Mouse (Mus musculus) gastrocnemius, postnatal 4 days (tissue): ENCODE results near the gene Cotl1. TPM values are rescaled to one million over a fixed set of nuclear protein-coding genes. Genes with fewer than 3 reads are reported as not detected.
A peak's percentile ranks its signal among the peaks of the same experiment; 100 is the strongest.

Experiments
- DNase-seq, 2 experiments: peaks; one replicate each; pipeline ENCODE4 v3.0.0; 2021 to 2022; ENCODE audit warnings: low spot score in 2 of 2, mixed read lengths in 2 of 2
- total RNA-seq, 2 experiments: library from RNA; stranded (reverse); gene quantifications; 2 replicates each; pipeline ENCODE4 v1.2.3; 2021

The Cotl1 gene
- total RNA-seq, 2 experiments from 2014 or later = 68.5 to 82.9 TPM

- no peak for DNase-seq
These were observed 50.8 kb downstream of the Cotl1 start for GRCm38 (mm10) chr8:119789581-119789980.

- no peak for DNase-seq
These were observed 51.5 kb downstream of the Cotl1 start for GRCm38 (mm10) chr8:119788607-119789381.

GRCm38 (mm10) chr8:119787341-119787740, 53.0 kb downstream of the Cotl1 start:
- DNase-seq = no peak

- DNase-seq = no peak
These were observed 53.5 kb downstream of the Cotl1 start for GRCm38 (mm10) chr8:119786871-119787270.

- DNase-seq = no peak
These were observed 54.5 kb downstream of the Cotl1 start for GRCm38 (mm10) chr8:119785764-119786405.

GRCm38 (mm10) chr8:119784676-119785075, 55.7 kb downstream of the Cotl1 start:
- no peak for DNase-seq

- DNase-seq = no peak
These were observed 56.2 kb downstream of the Cotl1 start for GRCm38 (mm10) chr8:119784141-119784574.

- DNase-seq = no peak
These were observed 56.8 kb downstream of the Cotl1 start for GRCm38 (mm10) chr8:119783579-119783978.

- DNase-seq = peak; percentile 63 to 81
These were observed 57.6 kb downstream of the Cotl1 start for GRCm38 (mm10) chr8:119782715-119783114.

GRCm38 (mm10) chr8:119781086-119781840, 59.1 kb downstream of the Cotl1 start:
- DNase-seq = no peak

- DNase-seq = no peak
These were observed 59.8 kb downstream of the Cotl1 start for GRCm38 (mm10) chr8:119780402-119781049.

GRCm38 (mm10) chr8:119779013-119779737, 61.2 kb downstream of the Cotl1 start:
- peak; percentile 58 to 82 for DNase-seq

GRCm38 (mm10) chr8:119778263-119778662, 62.1 kb downstream of the Cotl1 start, which contains the start of gene Tldc1:
Gene Tldc1, minus strand, starts transcription at chr8:119778416.
- peak; percentile 98 to 99 for DNase-seq

- no peak for DNase-seq
These were observed 62.6 kb downstream of the Cotl1 start for GRCm38 (mm10) chr8:119777765-119778164.

GRCm38 (mm10) chr8:119776668-119777245, 63.6 kb downstream of the Cotl1 start:
- DNase-seq = no peak

GRCm38 (mm10) chr8:119765761-119766444, 74.4 kb downstream of the Cotl1 start:
- DNase-seq = peak in 1 of 2 experiments; percentile 7

GRCm38 (mm10) chr8:119765311-119765710, 75.0 kb downstream of the Cotl1 start:
- DNase-seq = peak in 1 of 2 experiments; percentile 6

GRCm38 (mm10) chr8:119762226-119763220, 77.8 kb downstream of the Cotl1 start:
- no peak for DNase-seq
